Mouse (Mus musculus) ES-E14 (cell line): ENCODE data around the gene Rbfox3.

Experiments
- CHD2 ChIP-seq: IDR thresholded peaks from 2 replicates; pipeline ENCODE4 v1.6.1; 2014; ENCODE audit warnings: mild to moderate bottlenecking, low read depth, low read length, inconsistent platforms
- HCFC1 ChIP-seq: IDR thresholded peaks from 2 replicates; pipeline ENCODE4 v1.6.1; 2012; ENCODE audit warnings: low read length, inconsistent platforms, borderline replicate concordance; ENCODE audit not compliant: insufficient read depth

DNA sequence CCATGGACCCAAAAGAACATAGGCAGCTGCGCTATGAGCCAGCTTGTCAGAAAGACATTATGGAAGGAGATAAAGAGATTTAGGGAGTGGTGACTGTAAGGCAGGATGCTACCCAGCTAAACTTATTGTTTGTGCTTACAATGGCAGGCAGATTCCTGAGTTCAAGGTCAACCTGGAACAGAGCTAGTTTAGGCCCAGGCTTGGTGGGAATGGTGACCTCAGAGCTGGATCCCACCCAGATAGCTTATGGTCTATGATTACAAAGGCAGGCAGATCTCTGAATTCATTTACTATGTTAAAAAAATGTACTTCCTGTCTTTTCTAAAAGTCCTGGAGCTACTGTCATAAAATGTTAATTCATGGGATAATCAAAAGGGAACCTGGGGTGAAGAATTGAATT is 123.3 kb downstream of the Rbfox3 start:
- TF ChIP-seq HCFC1 (no peak), CHD2 (no peak)
